Mouse (Mus musculus): ENCODE measurements around the gene Sfta2. TPM values are rescaled to one million over a fixed set of nuclear protein-coding genes. Genes with fewer than 3 reads are reported as not detected.

Gene Sfta2
- polyA plus RNA-seq, 1 experiment from 2014 or later: 10.2 TPM

DNA sequence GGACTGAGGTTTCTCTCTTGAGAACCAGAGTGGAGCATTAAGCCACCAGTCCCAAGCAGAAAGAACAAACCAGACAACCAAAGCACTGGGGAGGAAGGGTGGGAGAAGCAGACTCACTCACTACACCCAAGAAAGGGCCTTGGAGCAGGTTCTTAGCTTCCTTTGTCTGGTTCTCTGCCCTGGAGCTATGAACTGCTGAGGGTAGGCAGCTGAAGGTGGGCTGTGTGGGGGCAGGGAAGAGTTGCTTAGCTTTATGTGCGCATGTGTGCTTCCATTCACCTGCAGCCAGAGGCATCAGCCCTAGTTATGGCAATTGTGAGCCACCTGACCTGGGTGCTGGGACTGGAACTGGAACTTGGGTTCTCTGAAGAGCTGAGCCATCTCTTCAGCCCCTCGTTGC, 51.7 kb downstream of the Sfta2 start:
- ATAC-seq (ENCODE audit: insufficient read depth, low FRiP score): no peak
- WGBS: 74% methylated on average over 2 of the region's 2 CpGs

GRCm38 (mm10) chr17:35665957-35666515, 64.7 kb downstream of the Sfta2 start:
- no peaks in the 10 kb centered on the region for H3K9me3 ChIP-seq (replicated peaks; ENCODE audit: control insufficient read depth, low read length)
- no peak overlapping the region for H3K4me3 ChIP-seq (replicated peaks; ENCODE audit: low read length)
- WGBS: 72% methylated on average over 17 of the region's 17 CpGs
- peaks cover 13% of the 10 kb centered on the region for H3K4me1 ChIP-seq (ENCODE audit: control insufficient read depth, insufficient read depth, low read length)
- ATAC-seq (ENCODE audit: insufficient read depth, low FRiP score): no peak; the same call in 1 of the 2 replicates
- no peaks in the 10 kb centered on the region for H3K36me3 ChIP-seq (ENCODE audit: control insufficient read depth, insufficient read depth, low read length)
- H3K9ac ChIP-seq (ENCODE audit: low read length): peak overlapping the region; percentile 60; the same call in 1 of the 2 replicates
- no peaks in the 10 kb centered on the region for H3K27me3 ChIP-seq (ENCODE audit: control insufficient read depth, insufficient read depth, low read length)
- peak overlapping the region; percentile 98; the same call in 1 of the 2 replicates for H3K4me2 ChIP-seq (ENCODE audit: low read depth, low read length)
- 0 out of 2 replicates have a peak overlapping the region, but pooled peaks have one; percentile 33 for H3K27ac ChIP-seq (ENCODE audit: low read length)

More for the DNA sequence above, 51.7 kb downstream of the Sfta2 start:
- 0 out of 2 replicates have a peak, but pooled peaks cover 6% of the 10 kb centered on the region for H3K36me3 ChIP-seq (ENCODE audit: control insufficient read depth, insufficient read depth, low read length)
- H3K4me3 ChIP-seq (replicated peaks; ENCODE audit: low read length): no peak overlapping the region
- H3K9me3 ChIP-seq (replicated peaks; ENCODE audit: control insufficient read depth, low read length): no peaks in the 10 kb centered on the region
- H3K9ac ChIP-seq (ENCODE audit: low read length): no peak overlapping the region
- peak overlapping the region; percentile 15; the same call in 1 of the 2 replicates for H3K27ac ChIP-seq (ENCODE audit: low read length)
- H3K4me2 ChIP-seq (ENCODE audit: low read depth, low read length): no peak overlapping the region
- peaks cover 9% of the 10 kb centered on the region; the same call in 1 of the 2 replicates for H3K4me1 ChIP-seq (ENCODE audit: control insufficient read depth, insufficient read depth, low read length)
- no peaks in the 10 kb centered on the region for H3K27me3 ChIP-seq (ENCODE audit: control insufficient read depth, insufficient read depth, low read length)

DNA sequence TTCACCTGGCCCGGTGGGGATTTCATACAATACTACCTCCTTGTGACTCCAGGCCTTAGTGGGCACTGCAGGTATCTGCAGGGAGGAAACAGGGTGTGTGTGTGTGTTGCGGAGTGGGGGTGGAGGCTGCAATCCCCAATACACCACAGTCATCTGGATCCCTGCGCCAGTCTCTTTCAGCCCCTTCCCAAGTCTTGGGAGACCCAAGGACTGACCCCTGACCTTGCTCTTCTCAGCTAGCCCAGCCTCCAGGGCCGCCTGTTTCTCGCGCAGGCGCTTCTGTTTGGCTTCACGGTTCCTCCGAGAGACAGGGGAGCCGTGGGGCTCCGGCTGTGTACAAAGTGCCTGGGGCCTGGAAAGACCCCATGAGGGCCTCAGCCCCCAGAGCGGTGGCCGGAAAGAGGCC, 65.5 kb downstream of the Sfta2 start:
- Histone ChIP-seq H3K4me1 (ENCODE audit: control insufficient read depth, insufficient read depth, low read length) (peaks cover 13% of the 10 kb centered on the region), H3K27me3 (ENCODE audit: control insufficient read depth, insufficient read depth, low read length) (no peaks in the 10 kb centered on the region), H3K4me2 (ENCODE audit: low read depth, low read length) (peak overlapping the region; percentile 98), H3K27ac (ENCODE audit: low read length) (peak overlapping the region; percentile 94), H3K9ac (ENCODE audit: low read length) (peak overlapping the region; percentile 90), H3K4me3 (replicated peaks; ENCODE audit: low read length) (peak overlapping the region; percentile 85), H3K36me3 (ENCODE audit: control insufficient read depth, insufficient read depth, low read length) (no peaks in the 10 kb centered on the region), H3K9me3 (replicated peaks; ENCODE audit: control insufficient read depth, low read length) (no peaks in the 10 kb centered on the region)
- peak; percentile 49 for ATAC-seq (ENCODE audit: insufficient read depth, low FRiP score)
- 3% methylated on average over 13 of the region's 13 CpGs for WGBS

GRCm38 (mm10) chr17:35667334-35668065, 66.2 kb downstream of the Sfta2 start, which contains the start of gene Vars2:
Gene Vars2 (minus strand): TSS chr17:35667592.
- H3K4me2 ChIP-seq (ENCODE audit: low read depth, low read length): peak within 1 kb of the TSS; percentile 98
- H3K9ac ChIP-seq (ENCODE audit: low read length): peak within 1 kb of the TSS; percentile 90
- peak; percentile 89 for ATAC-seq (ENCODE audit: insufficient read depth, low FRiP score)
- H3K27ac ChIP-seq (ENCODE audit: low read length): peak within 1 kb of the TSS; percentile 94
- H3K9me3 ChIP-seq (replicated peaks; ENCODE audit: control insufficient read depth, low read length): no peaks in the 10 kb centered on the region
- peak within 1 kb of the TSS; percentile 85 for H3K4me3 ChIP-seq (replicated peaks; ENCODE audit: low read length)
- no peaks in the 10 kb centered on the region for H3K27me3 ChIP-seq (ENCODE audit: control insufficient read depth, insufficient read depth, low read length)
- under 1% methylated on average over 61 of the region's 61 CpGs for WGBS
- H3K4me1 ChIP-seq (ENCODE audit: control insufficient read depth, insufficient read depth, low read length): peaks cover 14% of the 10 kb centered on the region
- no peaks in the 10 kb centered on the region for H3K36me3 ChIP-seq (ENCODE audit: control insufficient read depth, insufficient read depth, low read length)

GRCm38 (mm10) chr17:35669731-35670130, 68.4 kb downstream of the Sfta2 start:
- 91% methylated on average over 9 of the region's 9 CpGs for WGBS
- Histone ChIP-seq H3K27me3 (ENCODE audit: control insufficient read depth, insufficient read depth, low read length) (no peaks in the 10 kb centered on the region), H3K27ac (ENCODE audit: low read length) (no peak overlapping the region), H3K9me3 (replicated peaks; ENCODE audit: control insufficient read depth, low read length) (no peaks in the 10 kb centered on the region), H3K4me2 (ENCODE audit: low read depth, low read length) (no peak overlapping the region), H3K9ac (ENCODE audit: low read length) (no peak overlapping the region), H3K4me1 (ENCODE audit: control insufficient read depth, insufficient read depth, low read length) (peaks cover 21% of the 10 kb centered on the region), H3K36me3 (ENCODE audit: control insufficient read depth, insufficient read depth, low read length) (no peaks in the 10 kb centered on the region), H3K4me3 (replicated peaks; ENCODE audit: low read length) (no peak overlapping the region)
- no peak for ATAC-seq (ENCODE audit: insufficient read depth, low FRiP score)

DNA sequence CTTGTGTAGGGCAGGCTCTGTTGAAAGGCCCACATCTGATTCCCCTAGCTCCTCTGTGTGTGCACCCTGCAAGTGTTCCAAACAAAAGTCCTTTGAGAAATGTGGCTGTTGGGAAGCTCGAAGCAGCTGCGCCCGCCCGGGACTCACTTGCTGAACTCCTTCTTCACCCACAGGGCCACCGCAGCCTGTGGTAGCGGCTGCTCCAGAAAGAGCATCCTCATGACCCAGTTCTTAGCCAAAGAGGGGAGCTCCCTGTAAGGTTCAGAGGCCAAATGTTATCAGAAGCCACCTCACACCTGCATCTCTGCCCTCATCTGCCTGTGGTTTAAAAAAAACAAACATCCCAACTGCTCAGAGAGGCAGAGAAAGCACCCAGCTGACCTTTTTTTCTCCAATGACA, 70.5 kb downstream of the Sfta2 start:
- 82% methylated on average over 6 of the region's 6 CpGs for WGBS
- H3K9ac ChIP-seq (ENCODE audit: low read length): no peak overlapping the region
- no peaks in the 10 kb centered on the region for H3K36me3 ChIP-seq (ENCODE audit: control insufficient read depth, insufficient read depth, low read length)
- H3K27me3 ChIP-seq (ENCODE audit: control insufficient read depth, insufficient read depth, low read length): no peaks in the 10 kb centered on the region
- no peaks in the 10 kb centered on the region for H3K9me3 ChIP-seq (replicated peaks; ENCODE audit: control insufficient read depth, low read length)
- H3K4me3 ChIP-seq (replicated peaks; ENCODE audit: low read length): no peak overlapping the region
- H3K4me2 ChIP-seq (ENCODE audit: low read depth, low read length): no peak overlapping the region
- H3K27ac ChIP-seq (ENCODE audit: low read length): no peak overlapping the region
- peaks cover 16% of the 10 kb centered on the region for H3K4me1 ChIP-seq (ENCODE audit: control insufficient read depth, insufficient read depth, low read length)
- ATAC-seq (ENCODE audit: insufficient read depth, low FRiP score): no peak

GRCm38 (mm10) chr17:35672527-35672926, 71.2 kb downstream of the Sfta2 start:
- no peaks in the 10 kb centered on the region for H3K27me3 ChIP-seq (ENCODE audit: control insufficient read depth, insufficient read depth, low read length)
- no peak overlapping the region for H3K27ac ChIP-seq (ENCODE audit: low read length)
- H3K36me3 ChIP-seq (ENCODE audit: control insufficient read depth, insufficient read depth, low read length): no peaks in the 10 kb centered on the region
- peak overlapping the region; percentile 84; the same call in 1 of the 2 replicates for H3K4me2 ChIP-seq (ENCODE audit: low read depth, low read length)
- peaks cover 15% of the 10 kb centered on the region for H3K4me1 ChIP-seq (ENCODE audit: control insufficient read depth, insufficient read depth, low read length)
- WGBS: 90% methylated on average over 6 of the region's 6 CpGs
- H3K9ac ChIP-seq (ENCODE audit: low read length): 0 out of 2 replicates have a peak overlapping the region, but pooled peaks have one; percentile 95
- ATAC-seq (ENCODE audit: insufficient read depth, low FRiP score): no peak
- H3K9me3 ChIP-seq (replicated peaks; ENCODE audit: control insufficient read depth, low read length): no peaks in the 10 kb centered on the region
- H3K4me3 ChIP-seq (replicated peaks; ENCODE audit: low read length): no peak overlapping the region

DNA sequence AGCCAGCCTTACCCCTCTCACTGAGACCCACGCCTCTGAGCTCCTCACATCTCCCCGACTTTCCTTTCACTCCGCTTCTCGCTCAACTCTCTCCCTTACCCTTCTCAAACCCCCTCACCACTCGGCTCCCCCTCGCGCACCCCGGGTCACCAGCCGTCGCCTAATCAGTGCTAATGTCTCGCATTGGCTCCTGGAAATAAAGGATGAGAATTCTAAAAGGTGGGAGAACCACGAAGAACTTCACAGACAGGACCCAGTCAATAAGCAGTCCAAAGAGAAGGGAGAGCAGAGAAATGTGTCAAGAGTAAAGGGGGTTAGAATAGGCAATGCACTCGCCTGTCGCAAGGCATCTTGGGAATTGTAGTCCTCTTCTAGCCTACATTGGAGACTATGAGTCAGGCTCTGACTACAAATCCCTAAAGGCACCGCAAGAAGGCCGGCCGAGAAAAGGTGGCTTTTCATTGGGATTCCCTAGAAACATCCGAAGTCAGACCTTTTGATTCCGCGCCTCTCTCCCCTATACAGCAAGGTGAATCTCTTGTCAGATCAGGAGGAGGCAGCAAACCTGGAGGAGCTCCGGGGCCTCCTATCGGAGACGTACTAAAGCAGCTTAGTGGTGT, 72.2 kb downstream of the Sfta2 start, which contains the start of gene Gtf2h4:
TSS of gene Gtf2h4 (minus strand) at position 324 of the 620 bp plus-strand sequence.
- ATAC-seq (ENCODE audit: insufficient read depth, low FRiP score): peak; percentile 97
- H3K9me3 ChIP-seq (replicated peaks; ENCODE audit: control insufficient read depth, low read length): no peaks in the 10 kb centered on the region
- peak within 1 kb of the TSS; percentile 95 for H3K9ac ChIP-seq (ENCODE audit: low read length)
- no peaks in the 10 kb centered on the region for H3K36me3 ChIP-seq (ENCODE audit: control insufficient read depth, insufficient read depth, low read length)
- H3K4me1 ChIP-seq (ENCODE audit: control insufficient read depth, insufficient read depth, low read length): peaks cover 8% of the 10 kb centered on the region
- peak within 1 kb of the TSS; percentile 84 for H3K4me2 ChIP-seq (ENCODE audit: low read depth, low read length)
- no peak within 1 kb of the TSS for H3K27ac ChIP-seq (ENCODE audit: low read length)
- peak within 1 kb of the TSS; percentile 78 for H3K4me3 ChIP-seq (replicated peaks; ENCODE audit: low read length)
- no peaks in the 10 kb centered on the region for H3K27me3 ChIP-seq (ENCODE audit: control insufficient read depth, insufficient read depth, low read length)
- WGBS: under 1% methylated on average over 23 of the region's 23 CpGs

GRCm38 (mm10) chr17:35680591-35680990, 79.2 kb downstream of the Sfta2 start:
- WGBS: 31% methylated on average over 6 of the region's 6 CpGs
- H3K27ac ChIP-seq (ENCODE audit: low read length): no peak overlapping the region
- H3K27me3 ChIP-seq (ENCODE audit: control insufficient read depth, insufficient read depth, low read length): no peaks in the 10 kb centered on the region
- H3K4me2 ChIP-seq (ENCODE audit: low read depth, low read length): no peak overlapping the region
- H3K4me1 ChIP-seq (ENCODE audit: control insufficient read depth, insufficient read depth, low read length): no peaks in the 10 kb centered on the region
- H3K4me3 ChIP-seq (replicated peaks; ENCODE audit: low read length): no peak overlapping the region
- peak; percentile 44; the same call in 1 of the 2 replicates for ATAC-seq (ENCODE audit: insufficient read depth, low FRiP score)
- no peaks in the 10 kb centered on the region for H3K9me3 ChIP-seq (replicated peaks; ENCODE audit: control insufficient read depth, low read length)
- H3K36me3 ChIP-seq (ENCODE audit: control insufficient read depth, insufficient read depth, low read length): peaks cover 25% of the 10 kb centered on the region
- no peak overlapping the region for H3K9ac ChIP-seq (ENCODE audit: low read length)

All from stomach, embryonic 16.5 days (tissue).